Mouse (Mus musculus) hindbrain, postnatal 0 days (tissue): ENCODE data around the gene Cd40lg. TPM values are rescaled to one million over a fixed set of nuclear protein-coding genes. Genes with fewer than 3 reads are reported as not detected.

Experiments used
- ATAC-seq: fragments of 200-750 bp; cut with Nextera tagmentation; 2 replicates; pipeline ENCODE4 v1.8.0; 2017; ENCODE audit warnings: mild to moderate bottlenecking, moderate TSS enrichment, moderate library complexity
- DNase-seq: peaks from one replicate; pipeline ENCODE4 v3.0.0-alpha.2; 2015; ENCODE audit warnings: low spot score
- H3K27ac ChIP-seq: fragments of 300-500 bp; sonication (generic); 2 replicates; pipeline ENCODE4 v1.5.1; 2014; ENCODE audit warnings: mild to moderate bottlenecking
- H3K27me3 ChIP-seq: fragments of 300-500 bp; sonication (generic); 2 replicates; pipeline ENCODE4 v1.6.1; 2014; ENCODE audit warnings: low read length, mixed read lengths; ENCODE audit not compliant: insufficient read depth
- H3K36me3 ChIP-seq: fragments of 300-500 bp; sonication (generic); 2 replicates; pipeline ENCODE4 v1.6.1; 2014; ENCODE audit warnings: low read length, mixed read lengths; ENCODE audit not compliant: insufficient read depth
- H3K4me1 ChIP-seq: fragments of 300-500 bp; sonication (generic); 2 replicates; pipeline ENCODE4 v1.6.1; 2014; ENCODE audit warnings: antibody characterized with exemption, low read length, mixed read lengths; ENCODE audit not compliant: insufficient read depth
- H3K4me2 ChIP-seq: fragments of 300-500 bp; sonication (generic); 2 replicates; pipeline ENCODE4 v1.6.1; 2014; ENCODE audit warnings: low read depth, mild to moderate bottlenecking, low read length, moderate library complexity, mixed read lengths
- H3K4me3 ChIP-seq: fragments of 300-500 bp; sonication (generic); 2 replicates; pipeline ENCODE4 v1.5.1; 2014; ENCODE audit warnings: low read length
- H3K9ac ChIP-seq: fragments of 300-500 bp; sonication (generic); replicated peaks from 2 replicates; pipeline ENCODE4 v1.6.1; 2014; ENCODE audit warnings: mild to moderate bottlenecking, low read length, moderate library complexity, mixed read lengths
- H3K9me3 ChIP-seq: fragments of 300-500 bp; sonication (generic); 2 replicates; pipeline ENCODE4 v1.6.1; 2016; ENCODE audit warnings: low read length, mixed read lengths
- CTCF ChIP-seq: IDR thresholded peaks from 2 replicates; pipeline ENCODE4 v1.5.1; 2016; ENCODE audit warnings: antibody characterized with exemption, control low read depth, low read depth
- WGBS: fragments of 180-500 bp; shearing (Covaris S2); extraction: QIAGEN DNeasy Blood & Tissue Kit; methylation state at CpG from one replicate; pipeline ENCODE4 v1.1.7; 2014; 5-methylcytosine and 5-hydroxymethylcytosine counted together
- polyA plus RNA-seq: library from polyadenylated mRNA; unstranded; fragments of >200 nt; fragmentation: Nextera tagmentation; extraction: Ambion mirVana; gene quantifications from 2 replicates; pipeline ENCODE4 v1.2.1, GENCODE M21; 2015
- total RNA-seq: library from RNA; depleted of rRNA; stranded (reverse); fragments of >200 nt; gene quantifications from 2 replicates; pipeline ENCODE4 v1.2.3, GENCODE M21; 2014

The Cd40lg gene
- total and polyA plus RNA-seq, 2 experiments from 2014 or later = not detected

GRCm38 (mm10) chrX:57189335-57189734 lies 22.6 kb upstream of the Cd40lg start:
- no peak overlapping the region for H3K27ac ChIP-seq

GRCm38 (mm10) chrX:57196319-57196718 lies 15.6 kb upstream of the Cd40lg start:
- 87% methylated on average over 9 of the region's 9 CpGs for WGBS
- Histone ChIP-seq H3K36me3 (no peaks in the 10 kb centered on the region), H3K4me2 (no peak overlapping the region), H3K4me1 (no peaks in the 10 kb centered on the region), H3K9ac (no peak overlapping the region), H3K9me3 (no peaks in the 10 kb centered on the region), H3K27me3 (no peaks in the 10 kb centered on the region), H3K27ac (no peak overlapping the region), H3K4me3 (no peak overlapping the region)
- DNase-seq (no peak), ATAC-seq (no peak)
- TF ChIP-seq CTCF = no peak

More at GRCm38 (mm10) chrX:57189335-57189734, 22.6 kb upstream of the Cd40lg start:
- no peak for DNase-seq
- no peak for ATAC-seq
- TF ChIP-seq CTCF = no peak
- H3K36me3 ChIP-seq = no peaks in the 10 kb centered on the region
- H3K9me3 ChIP-seq = no peaks in the 10 kb centered on the region
- 74% methylated on average over 5 of the region's 5 CpGs for WGBS
- H3K9ac ChIP-seq = no peak overlapping the region
- H3K4me3 ChIP-seq = no peak overlapping the region
- H3K4me1 ChIP-seq = no peaks in the 10 kb centered on the region
- H3K27me3 ChIP-seq = no peaks in the 10 kb centered on the region
- H3K4me2 ChIP-seq = no peak overlapping the region

- DNase-seq (no peak), ATAC-seq (no peak)
- no peaks in the 10 kb centered on the region for H3K36me3 ChIP-seq
- H3K27ac ChIP-seq = no peak overlapping the region
- no peaks in the 10 kb centered on the region for H3K4me1 ChIP-seq
- no peaks in the 10 kb centered on the region for H3K9me3 ChIP-seq
- no peak overlapping the region for H3K4me3 ChIP-seq
- H3K4me2 ChIP-seq = no peak overlapping the region
- WGBS = 52% methylated on average over 2 of the region's 2 CpGs
- TF ChIP-seq CTCF = no peak
- H3K27me3 ChIP-seq = no peaks in the 10 kb centered on the region
- no peak overlapping the region for H3K9ac ChIP-seq
Measured at GRCm38 (mm10) chrX:57198036-57198435, 13.9 kb upstream of the Cd40lg start.

- no peaks in the 10 kb centered on the region for H3K27me3 ChIP-seq
- WGBS = 80% methylated on average over 2 of the region's 2 CpGs
Measured at GRCm38 (mm10) chrX:57200397-57200796, 11.5 kb upstream of the Cd40lg start.

GRCm38 (mm10) chrX:57210591-57210990 lies 1.4 kb upstream of the Cd40lg start:
- 88% methylated on average over 1 of the region's 1 CpGs for WGBS
- Histone ChIP-seq H3K27me3 (no peaks in the 10 kb centered on the region), H3K9me3 (no peaks in the 10 kb centered on the region), H3K9ac (no peak overlapping the region), H3K36me3 (no peaks in the 10 kb centered on the region), H3K4me3 (no peak overlapping the region), H3K27ac (no peak overlapping the region), H3K4me1 (no peaks in the 10 kb centered on the region), H3K4me2 (no peak overlapping the region)
- ATAC-seq = no peak
- TF ChIP-seq CTCF = no peak
- DNase-seq = no peak

More at GRCm38 (mm10) chrX:57200397-57200796, 11.5 kb upstream of the Cd40lg start:
- Histone ChIP-seq H3K4me1 (no peaks in the 10 kb centered on the region), H3K4me3 (no peak overlapping the region), H3K9me3 (no peaks in the 10 kb centered on the region), H3K27ac (no peak overlapping the region), H3K4me2 (no peak overlapping the region), H3K36me3 (no peaks in the 10 kb centered on the region), H3K9ac (no peak overlapping the region)
- no peak for TF ChIP-seq CTCF
- ATAC-seq (no peak), DNase-seq (no peak)

- Histone ChIP-seq H3K36me3 (no peaks in the 10 kb centered on the region), H3K4me2 (no peak overlapping the region), H3K27ac (no peak overlapping the region), H3K9ac (no peak overlapping the region), H3K9me3 (no peaks in the 10 kb centered on the region), H3K4me3 (no peak overlapping the region), H3K4me1 (no peaks in the 10 kb centered on the region), H3K27me3 (no peaks in the 10 kb centered on the region)
- 76% methylated on average over 3 of the region's 3 CpGs for WGBS
- ATAC-seq = no peak
- TF ChIP-seq CTCF = no peak
- DNase-seq = no peak
Measured at GRCm38 (mm10) chrX:57212862-57213261, 919 bp downstream of the Cd40lg start.

GRCm38 (mm10) chrX:57215495-57215894 lies 3.6 kb downstream of the Cd40lg start:
- WGBS = 87% methylated on average over 4 of the region's 4 CpGs
- TF ChIP-seq CTCF = no peak
- no peaks in the 10 kb centered on the region for H3K4me1 ChIP-seq
- H3K36me3 ChIP-seq = no peaks in the 10 kb centered on the region
- H3K9ac ChIP-seq = no peak overlapping the region
- H3K27me3 ChIP-seq = no peaks in the 10 kb centered on the region
- ATAC-seq = no peak
- no peaks in the 10 kb centered on the region for H3K9me3 ChIP-seq
- DNase-seq = no peak
- no peak overlapping the region for H3K4me2 ChIP-seq
- H3K4me3 ChIP-seq = no peak overlapping the region
- no peak overlapping the region for H3K27ac ChIP-seq
